Mouse (Mus musculus): Measurements from ENCODE around the gene Tbx2. TPM values are rescaled to one million over a fixed set of nuclear protein-coding genes. Genes with fewer than 3 reads are reported as not detected.
A peak's percentile ranks its signal among the peaks of the same experiment; 100 is the strongest.

Gene Tbx2
- polyA plus RNA-seq, 1 experiment from 2014 or later, result 5.3 TPM

DNA sequence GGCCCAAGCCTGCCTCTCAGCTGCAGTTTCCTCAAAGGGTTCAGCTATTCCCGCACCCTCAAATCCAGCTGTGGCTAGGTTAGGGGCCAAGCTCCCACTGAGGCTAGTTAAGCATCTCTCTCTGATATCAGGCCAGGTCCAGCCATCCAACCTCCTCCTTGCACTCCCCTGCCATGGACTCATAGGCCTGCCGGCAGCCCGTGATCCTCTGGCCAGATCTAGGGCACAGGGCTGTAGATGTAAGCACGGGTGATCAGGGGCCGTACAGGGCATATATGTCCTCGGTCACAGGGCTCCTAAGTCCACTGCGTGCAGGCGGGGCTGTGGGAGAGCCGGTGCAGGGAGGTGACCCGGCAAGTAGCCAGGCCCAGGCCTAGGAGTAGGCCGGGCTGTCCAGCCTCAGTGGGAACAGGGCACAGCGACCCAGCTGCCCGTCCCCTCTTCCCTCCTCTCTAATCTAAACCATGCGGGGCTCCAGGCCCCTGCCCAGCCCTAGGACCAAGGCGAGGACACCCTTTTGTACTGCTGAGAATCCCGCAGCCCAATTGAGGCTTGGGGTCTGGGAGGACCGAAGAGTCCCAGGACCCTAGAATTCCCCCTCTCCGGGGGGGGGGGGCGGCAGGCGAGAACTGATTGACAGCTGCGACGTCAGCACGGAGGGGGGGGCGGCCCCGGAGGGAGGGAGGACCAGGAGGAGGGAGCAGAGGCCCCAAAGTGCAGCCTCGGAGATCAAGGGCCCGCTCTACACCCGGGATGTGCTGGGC, 53.5 kb downstream of the Tbx2 start, which contains the start of gene Tbx4:
Tbx4 (plus strand) TSS at position 758 of the 764 bp plus-strand sequence.
- H3K4me3 ChIP-seq, result no peak within 1 kb of the TSS
- peaks cover 22% of the 10 kb centered on the region for H3K4me1 ChIP-seq
- no peak within 1 kb of the TSS for H3K27ac ChIP-seq
- no peak within 1 kb of the TSS for H3K9ac ChIP-seq
- WGBS, result 9% methylated on average over 21 of the region's 28 CpGs
- ATAC-seq (ENCODE audit: low FRiP score, low read depth), result 0 out of 2 replicates have a peak, but pooled peaks have one; percentile 25
- H3K4me2 ChIP-seq (replicated peaks), result peak within 1 kb of the TSS; percentile 9; the same call in 1 of the 2 replicates
- peaks cover 62% of the 10 kb centered on the region for H3K27me3 ChIP-seq (replicated peaks)
- no peaks in the 10 kb centered on the region for H3K9me3 ChIP-seq
- H3K36me3 ChIP-seq, result no peaks in the 10 kb centered on the region

DNA sequence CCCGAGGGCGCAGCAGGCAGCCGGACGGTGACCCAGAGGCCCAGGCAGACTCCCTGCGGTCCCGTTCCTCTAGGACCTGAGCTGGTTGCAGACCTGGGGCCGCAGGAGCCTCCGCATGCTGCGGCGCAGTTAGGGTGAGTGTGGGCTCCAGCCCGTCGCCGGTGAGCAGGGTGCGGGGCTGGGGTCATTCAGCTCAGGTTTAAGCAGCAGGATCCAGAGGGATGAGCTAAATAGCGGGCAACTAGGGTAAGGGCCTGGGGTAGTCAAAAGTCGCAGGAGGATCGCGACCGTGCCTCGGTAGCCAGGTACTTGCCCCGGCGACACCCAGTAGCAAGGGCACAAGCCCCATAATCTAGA, 54.1 kb downstream of the Tbx2 start:
- Histone ChIP-seq H3K4me2 (replicated peaks) (peak overlapping the region; percentile 9; the same call in 1 of the 2 replicates), H3K27me3 (replicated peaks) (peaks cover 68% of the 10 kb centered on the region), H3K9ac (no peak overlapping the region), H3K9me3 (no peaks in the 10 kb centered on the region), H3K4me1 (peaks cover 27% of the 10 kb centered on the region), H3K36me3 (no peaks in the 10 kb centered on the region), H3K4me3 (no peak overlapping the region), H3K27ac (no peak overlapping the region)
- ATAC-seq (ENCODE audit: low FRiP score, low read depth), result no peak
- 2% methylated on average over 22 of the region's 22 CpGs for WGBS

DNA sequence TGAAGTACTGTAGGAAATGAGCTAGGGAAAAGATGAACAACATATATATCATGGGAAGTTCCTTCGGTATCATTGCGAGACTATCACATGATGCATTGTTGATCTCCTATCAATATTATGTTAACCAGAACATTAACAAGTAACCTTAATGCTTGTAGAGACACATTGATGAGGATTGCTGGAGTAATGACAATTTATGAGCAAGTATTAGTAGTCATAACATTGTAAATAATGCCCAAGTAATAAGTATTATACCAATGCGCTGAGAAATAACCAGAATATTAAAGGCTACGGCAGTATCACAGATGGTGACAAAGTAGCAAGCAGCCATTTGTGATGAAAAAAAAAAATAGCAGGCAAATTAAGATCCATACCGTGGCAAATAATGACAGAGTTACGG, 54.9 kb downstream of the Tbx2 start:
- H3K4me1 ChIP-seq, result peaks cover 27% of the 10 kb centered on the region
- no peak overlapping the region for H3K4me3 ChIP-seq
- WGBS, result 19% methylated on average over 6 of the region's 6 CpGs
- H3K4me2 ChIP-seq (replicated peaks), result no peak overlapping the region
- no peaks in the 10 kb centered on the region for H3K36me3 ChIP-seq
- no peak overlapping the region for H3K9ac ChIP-seq
- H3K27me3 ChIP-seq (replicated peaks), result peaks cover 76% of the 10 kb centered on the region
- no peak for ATAC-seq (ENCODE audit: low FRiP score, low read depth)
- no peaks in the 10 kb centered on the region for H3K9me3 ChIP-seq
- H3K27ac ChIP-seq, result no peak overlapping the region

DNA sequence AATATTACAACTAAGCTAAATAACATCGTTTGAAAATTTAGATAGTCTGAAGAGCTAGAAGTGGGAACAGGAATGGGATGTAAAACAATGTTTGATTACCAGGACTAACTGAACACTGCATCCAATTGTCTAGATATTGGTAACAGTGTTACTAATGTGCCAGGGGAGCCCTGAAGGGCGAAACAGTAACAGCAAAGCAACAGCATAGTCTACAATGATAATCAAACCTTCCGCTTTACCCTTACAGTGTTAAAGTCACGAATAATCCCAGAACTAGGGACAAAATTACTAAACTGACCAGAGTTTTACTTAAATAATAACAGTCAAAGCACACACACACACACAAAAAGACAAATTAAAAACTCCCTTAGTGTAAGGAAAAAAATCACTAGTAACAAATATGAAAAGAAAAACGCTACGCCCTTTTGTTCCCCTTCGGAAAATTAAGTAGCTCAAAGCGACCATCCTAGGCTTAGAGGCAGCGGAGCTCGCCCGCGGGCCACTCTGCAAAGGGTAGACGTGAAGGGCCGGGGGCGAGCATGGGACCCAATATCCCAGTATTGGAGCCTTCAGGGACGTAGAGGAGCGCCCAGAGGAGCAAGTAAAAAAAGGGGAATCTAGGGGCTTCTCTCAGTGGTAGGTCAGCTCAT, 55.6 kb downstream of the Tbx2 start:
- no peak overlapping the region for H3K27ac ChIP-seq
- H3K9me3 ChIP-seq, result no peaks in the 10 kb centered on the region
- no peaks in the 10 kb centered on the region for H3K36me3 ChIP-seq
- H3K4me1 ChIP-seq, result peaks cover 27% of the 10 kb centered on the region
- H3K9ac ChIP-seq, result no peak overlapping the region
- no peak for ATAC-seq (ENCODE audit: low FRiP score, low read depth)
- H3K4me3 ChIP-seq, result 0 out of 2 replicates have a peak overlapping the region, but pooled peaks have one; percentile 11
- peaks cover 83% of the 10 kb centered on the region for H3K27me3 ChIP-seq (replicated peaks)
- peak overlapping the region; percentile 22; the same call in 1 of the 2 replicates for H3K4me2 ChIP-seq (replicated peaks)
- 1% methylated on average over 17 of the region's 17 CpGs for WGBS

DNA sequence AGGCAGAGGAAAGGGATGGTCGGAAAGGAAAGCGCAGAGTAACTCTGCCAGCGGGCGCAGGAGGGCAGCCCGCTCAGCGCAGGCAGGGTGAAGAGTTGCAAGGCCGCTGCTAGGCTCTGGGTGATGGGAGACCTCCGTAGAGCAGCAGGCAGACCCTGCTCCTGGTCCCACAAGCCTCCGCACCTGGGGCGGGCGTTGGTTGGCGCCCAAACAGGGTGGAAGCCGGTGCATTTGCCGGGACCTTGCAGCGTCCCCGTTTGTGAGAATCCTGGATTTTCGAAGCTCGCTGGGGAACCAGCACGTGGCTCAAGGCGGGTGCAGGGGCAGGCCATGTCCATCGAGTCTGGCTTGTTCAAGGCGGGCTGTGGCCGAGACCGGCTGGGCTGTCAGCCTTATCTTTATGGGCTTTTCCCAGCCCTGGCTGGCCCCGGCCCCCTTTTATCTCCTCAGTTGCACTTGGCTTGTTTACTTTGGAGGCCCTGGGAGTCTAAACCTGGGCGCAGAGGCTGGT, 56.2 kb downstream of the Tbx2 start:
- H3K36me3 ChIP-seq, result no peaks in the 10 kb centered on the region
- no peaks in the 10 kb centered on the region for H3K9me3 ChIP-seq
- ATAC-seq (ENCODE audit: low FRiP score, low read depth), result no peak
- H3K27ac ChIP-seq, result no peak overlapping the region
- H3K4me1 ChIP-seq, result peaks cover 27% of the 10 kb centered on the region
- no peak overlapping the region for H3K9ac ChIP-seq
- peaks cover 86% of the 10 kb centered on the region for H3K27me3 ChIP-seq (replicated peaks)
- H3K4me2 ChIP-seq (replicated peaks), result peak overlapping the region; percentile 22; the same call in 1 of the 2 replicates
- H3K4me3 ChIP-seq, result 0 out of 2 replicates have a peak overlapping the region, but pooled peaks have one; percentile 11
- WGBS, result 2% methylated on average over 26 of the region's 26 CpGs

DNA sequence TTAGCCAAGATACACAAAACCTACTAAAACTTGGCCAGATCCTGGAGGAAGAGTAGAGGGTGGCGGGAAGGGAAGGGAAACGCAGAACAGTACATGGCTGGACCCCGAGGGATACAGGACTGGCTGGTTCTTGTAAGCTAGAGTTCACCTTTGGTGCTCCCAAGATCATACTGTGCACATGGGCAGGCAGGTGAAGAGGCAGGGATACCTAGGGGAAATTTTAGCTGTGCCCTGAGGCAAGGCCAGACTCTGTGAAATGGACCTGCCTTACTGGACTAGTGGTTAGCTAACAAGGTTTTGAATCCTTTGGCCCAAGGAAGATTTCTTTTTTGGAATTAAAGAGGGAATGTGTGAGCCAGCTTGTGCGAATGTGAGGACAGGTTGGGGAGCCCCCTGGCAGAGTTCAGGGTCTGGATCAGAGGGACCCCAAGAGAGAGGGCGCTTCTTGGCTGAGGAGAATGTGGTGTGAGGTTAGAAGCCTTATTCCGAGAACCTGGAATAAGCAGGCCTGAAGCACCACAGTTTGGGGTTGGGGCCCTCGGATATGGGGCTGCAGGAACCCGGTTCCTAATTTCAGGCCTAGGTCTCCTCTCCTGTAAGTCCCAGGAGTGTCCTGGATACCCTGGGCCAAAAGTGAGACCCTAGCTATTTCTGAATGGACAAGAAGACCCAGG, 56.8 kb downstream of the Tbx2 start:
- no peak overlapping the region for H3K27ac ChIP-seq
- peaks cover 27% of the 10 kb centered on the region for H3K4me1 ChIP-seq
- no peak overlapping the region for H3K9ac ChIP-seq
- no peaks in the 10 kb centered on the region for H3K36me3 ChIP-seq
- WGBS, result 12% methylated on average over 8 of the region's 8 CpGs
- ATAC-seq (ENCODE audit: low FRiP score, low read depth), result no peak
- no peak overlapping the region for H3K4me3 ChIP-seq
- H3K4me2 ChIP-seq (replicated peaks), result no peak overlapping the region
- H3K9me3 ChIP-seq, result no peaks in the 10 kb centered on the region
- peaks cover 91% of the 10 kb centered on the region for H3K27me3 ChIP-seq (replicated peaks)

DNA sequence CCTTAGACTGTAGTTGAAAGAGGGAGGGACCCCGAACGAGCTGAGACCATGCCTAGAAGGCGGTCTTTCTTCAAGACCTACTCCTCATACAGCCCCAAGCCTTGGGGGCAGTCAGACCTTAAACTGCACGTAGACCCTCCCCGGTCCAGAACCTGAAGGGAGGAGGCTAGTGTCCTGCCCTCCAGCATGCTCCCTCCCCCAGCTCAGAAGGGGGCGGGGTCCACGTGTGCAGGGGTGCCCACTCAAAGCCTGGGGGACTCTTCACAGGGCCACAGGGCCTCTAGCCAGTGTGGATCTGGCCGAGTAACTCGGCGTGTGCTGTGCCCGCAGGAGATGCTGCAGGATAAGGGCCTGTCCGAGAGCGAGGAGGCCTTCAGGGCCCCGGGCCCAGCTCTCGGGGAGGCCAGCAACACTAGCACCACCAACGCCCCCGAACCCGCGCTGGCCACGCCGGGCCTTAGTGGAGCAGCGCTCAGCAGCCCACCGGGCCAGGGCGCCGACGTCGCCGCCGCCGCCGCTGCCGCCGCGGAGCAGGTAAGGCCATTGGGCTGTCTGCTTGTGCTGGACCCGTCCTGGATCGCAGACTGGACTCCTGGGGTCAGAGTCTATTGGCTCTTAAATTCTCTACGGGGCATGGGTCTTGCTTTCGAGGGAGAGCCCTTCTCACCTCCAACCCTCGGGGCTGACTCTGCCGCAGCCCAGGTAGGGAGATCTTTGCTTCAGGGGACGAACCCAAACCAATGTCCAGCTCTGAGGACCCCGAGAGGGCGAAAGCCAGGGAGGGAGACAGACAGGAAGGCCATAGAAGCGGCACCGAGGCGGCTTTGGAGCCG, 57.6 kb downstream of the Tbx2 start:
- H3K9ac ChIP-seq, result no peak overlapping the region
- peak overlapping the region; percentile 23; the same call in 1 of the 2 replicates for H3K4me3 ChIP-seq
- no peaks in the 10 kb centered on the region for H3K36me3 ChIP-seq
- H3K27ac ChIP-seq, result no peak overlapping the region
- no peak for ATAC-seq (ENCODE audit: low FRiP score, low read depth)
- no peak overlapping the region for H3K4me2 ChIP-seq (replicated peaks)
- no peaks in the 10 kb centered on the region for H3K9me3 ChIP-seq
- H3K4me1 ChIP-seq, result peaks cover 31% of the 10 kb centered on the region
- peaks cover 91% of the 10 kb centered on the region for H3K27me3 ChIP-seq (replicated peaks)
- WGBS, result 1% methylated on average over 47 of the region's 47 CpGs

DNA sequence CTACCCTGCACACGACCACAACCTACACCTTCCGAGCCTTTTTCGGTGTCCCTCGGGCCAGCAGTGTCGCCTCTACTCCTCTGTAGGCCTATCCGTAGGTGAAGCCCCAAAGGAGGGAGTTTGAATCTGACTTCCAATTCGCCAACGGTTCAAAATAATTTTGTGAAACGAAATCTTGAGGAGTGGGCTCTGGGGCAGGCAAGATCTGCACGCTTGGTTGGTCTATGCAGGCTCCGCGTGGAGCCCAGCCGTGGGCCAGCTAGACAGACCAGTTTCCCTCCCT, 58.2 kb downstream of the Tbx2 start:
- Histone ChIP-seq H3K27me3 (replicated peaks) (peaks cover 91% of the 10 kb centered on the region), H3K4me3 (0 out of 2 replicates have a peak overlapping the region, but pooled peaks have one; percentile 2), H3K27ac (no peak overlapping the region), H3K4me1 (peaks cover 36% of the 10 kb centered on the region), H3K9me3 (no peaks in the 10 kb centered on the region), H3K9ac (no peak overlapping the region), H3K4me2 (replicated peaks) (no peak overlapping the region), H3K36me3 (no peaks in the 10 kb centered on the region)
- ATAC-seq (ENCODE audit: low FRiP score, low read depth), result no peak
- WGBS, result under 1% methylated on average over 13 of the region's 13 CpGs

DNA sequence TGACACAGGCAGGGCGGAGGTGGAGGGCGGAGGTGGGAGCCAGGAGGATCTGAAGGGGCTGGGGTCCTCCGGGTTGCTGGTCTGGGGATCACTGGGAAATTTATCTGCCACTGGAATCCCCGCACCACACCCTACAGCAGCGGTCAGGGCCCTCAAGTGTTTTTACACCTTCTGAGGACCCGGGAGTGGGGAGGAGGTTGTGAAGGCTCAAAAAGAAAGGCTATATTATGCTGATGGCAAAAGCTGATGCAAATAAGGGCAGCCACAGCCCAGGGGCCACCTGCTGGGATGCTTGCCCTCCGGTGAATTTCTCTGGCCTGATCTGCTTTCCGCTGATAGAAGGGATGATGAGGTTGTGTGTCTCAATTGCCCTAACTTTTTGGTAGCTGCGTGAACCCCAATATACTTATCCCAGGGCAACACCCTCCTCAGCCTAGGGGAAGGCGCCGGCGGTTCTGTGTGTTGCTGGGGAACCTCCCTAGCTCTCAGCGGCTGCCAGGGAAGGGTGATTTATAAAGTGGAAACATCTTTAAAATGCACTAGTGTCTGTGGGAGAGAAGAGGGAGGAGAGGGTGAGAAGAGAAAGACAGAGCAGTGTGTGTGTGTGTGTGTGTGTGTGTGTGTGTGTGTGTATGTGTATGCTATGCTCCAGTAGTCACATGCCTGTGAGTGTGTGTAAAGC, 58.8 kb downstream of the Tbx2 start:
- ATAC-seq (ENCODE audit: low FRiP score, low read depth), result no peak
- H3K9ac ChIP-seq, result no peak overlapping the region
- H3K27ac ChIP-seq, result no peak overlapping the region
- H3K4me1 ChIP-seq, result peaks cover 34% of the 10 kb centered on the region
- H3K36me3 ChIP-seq, result no peaks in the 10 kb centered on the region
- WGBS, result under 1% methylated on average over 13 of the region's 13 CpGs
- H3K27me3 ChIP-seq (replicated peaks), result peaks cover 91% of the 10 kb centered on the region
- H3K4me2 ChIP-seq (replicated peaks), result no peak overlapping the region
- H3K4me3 ChIP-seq, result peak overlapping the region; percentile 2; the same call in 1 of the 2 replicates
- no peaks in the 10 kb centered on the region for H3K9me3 ChIP-seq
